Comparison of ENCODE assay signal across 27 mouse cellular contexts in genomic region chr9:58177165-58177564, GRCm38 (mm10). TPM values are rescaled to one million over a fixed set of nuclear protein-coding genes. Genes with fewer than 3 reads are reported as not detected.
"Had no signal": no experiment of that assay in that cellular context is flagged by ENCODE, and none has a peak within 500 bp of the region (broad histone marks: within the 10 kb centered on the region; RNA-seq: fewer than 3 reads in every experiment).

No protein-coding gene starts in this region.

- H3K9ac ChIP-seq: kidney, embryonic 15.5 days; limb, embryonic 12.5 days; limb, embryonic 15.5 days; liver, embryonic 14.5 days; liver, postnatal 0 days; lung, embryonic 14.5 days; midbrain, embryonic 15.5 days; neural tube, embryonic 12.5 days; neural tube, embryonic 15.5 days had no signal

- ATAC-seq: liver, postnatal 0 days; midbrain, embryonic 15.5 days had no signal

- H3K4me1 ChIP-seq: megakaryocyte, embryonic 14.5 days had no signal

- H3K36me3 ChIP-seq: kidney, embryonic 15.5 days; limb, embryonic 12.5 days; limb, embryonic 15.5 days; midbrain, embryonic 15.5 days; neural tube, embryonic 12.5 days; neural tube, embryonic 15.5 days had no signal

- H3K27ac ChIP-seq: kidney, embryonic 15.5 days; limb, embryonic 12.5 days; limb, embryonic 15.5 days; liver, embryonic 14.5 days; midbrain, embryonic 15.5 days; neural tube, embryonic 12.5 days; neural tube, embryonic 15.5 days; stomach, postnatal 0 days had no signal

- H3K27me3 ChIP-seq: kidney, embryonic 15.5 days; limb, embryonic 12.5 days; limb, embryonic 15.5 days; midbrain, embryonic 15.5 days; neural tube, embryonic 12.5 days; neural tube, embryonic 15.5 days had no signal

- DNase-seq: kidney, adult 8-10 months; kidney, postnatal 10 days; kidney, postnatal 36 days; layer of hippocampus, adult 9-11 months; left cerebral cortex, postnatal 4 days; liver, postnatal 0 days; lung, embryonic 14.5 days; lung, postnatal 10 days; lung, postnatal 36 days; right cerebral cortex, adult 18-20 months; right cerebral cortex, postnatal 14 days; right cerebral cortex, postnatal 4 days; thymus, adult 2 months; thymus, postnatal 14 days; thymus, postnatal 4 days had no signal

- H3K4me2 ChIP-seq: kidney, embryonic 15.5 days; limb, embryonic 12.5 days; limb, embryonic 15.5 days; liver, embryonic 11.5 days; lung, embryonic 14.5 days; midbrain, embryonic 11.5 days; midbrain, embryonic 15.5 days; neural tube, embryonic 12.5 days; neural tube, embryonic 15.5 days had no signal

- H3K9me3 ChIP-seq: kidney, embryonic 15.5 days; limb, embryonic 12.5 days; limb, embryonic 15.5 days; midbrain, embryonic 15.5 days; neural tube, embryonic 12.5 days; neural tube, embryonic 15.5 days had no signal

- H3K4me3 ChIP-seq: kidney, embryonic 15.5 days; limb, embryonic 12.5 days; limb, embryonic 15.5 days; megakaryocyte, embryonic 14.5 days; midbrain, embryonic 15.5 days; neural tube, embryonic 12.5 days; neural tube, embryonic 15.5 days had no signal

RNA-seq across cellular contexts. Expression of gene Islr2, which starts 27.0 kb away (rescaled TPM):
- polyA plus RNA-seq: liver, postnatal 0 days; lung, embryonic 14.5 days had no signal

RNA-seq across cellular contexts. Expression of gene Ccdc33, which starts 58.5 kb away (rescaled TPM):
- polyA plus RNA-seq: limb, embryonic 15.5 days; liver, embryonic 11.5 days; liver, embryonic 14.5 days; liver, postnatal 0 days; lung, embryonic 14.5 days; stomach, embryonic 14.5 days; stomach, postnatal 0 days had no signal
